Mouse (Mus musculus): ENCODE measurements around the gene Rgs14.

DNA sequence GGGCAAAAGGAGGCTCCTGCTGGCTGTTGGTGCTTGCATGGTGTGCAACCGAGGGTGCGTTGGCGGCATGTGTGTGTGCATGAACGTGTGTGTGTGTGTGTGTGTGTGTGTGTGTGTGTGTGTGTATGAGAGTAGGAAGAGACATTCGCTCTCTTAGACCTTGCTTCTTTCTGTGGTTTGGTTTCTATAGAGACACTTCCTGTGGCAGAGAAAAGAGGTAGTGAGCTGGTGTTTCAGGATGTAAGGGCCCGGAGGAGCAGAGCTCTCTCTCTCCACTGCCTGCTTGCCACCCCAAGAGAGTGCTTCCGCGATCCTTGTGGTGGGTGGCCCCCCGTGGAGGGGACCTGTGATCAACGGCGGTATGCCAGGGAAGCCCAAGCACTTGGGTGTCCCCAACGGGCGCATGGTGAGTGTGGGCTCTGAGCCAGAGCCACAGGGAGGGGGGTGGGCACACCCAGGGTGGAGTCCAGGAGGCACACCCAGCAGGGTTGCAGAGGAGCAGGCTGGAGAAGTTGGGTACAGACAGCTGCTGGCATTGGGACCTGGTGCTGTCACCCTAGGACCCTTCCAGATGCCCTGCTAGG is at the start of gene Rgs14:
- TF ChIP-seq GATA1 (IDR thresholded peaks at IDR 0.05; ENCODE audit: low read length) (no peak), TAL1 (IDR thresholded peaks at IDR 0.05; ENCODE audit: low read length) (no peak)
